Mouse (Mus musculus): ENCODE measurements around the gene Dusp7. TPM values are rescaled to one million over a fixed set of nuclear protein-coding genes. Genes with fewer than 3 reads are reported as not detected.

Gene Dusp7
- total RNA-seq, 2 experiments from 2014 or later = 15.0 to 41.9 TPM

- ATAC-seq (replicated peaks; ENCODE audit: poor library complexity) = no peak
Measured at GRCm38 (mm10) chr9:106353779-106354178, 14.7 kb upstream of the Dusp7 start.

DNA sequence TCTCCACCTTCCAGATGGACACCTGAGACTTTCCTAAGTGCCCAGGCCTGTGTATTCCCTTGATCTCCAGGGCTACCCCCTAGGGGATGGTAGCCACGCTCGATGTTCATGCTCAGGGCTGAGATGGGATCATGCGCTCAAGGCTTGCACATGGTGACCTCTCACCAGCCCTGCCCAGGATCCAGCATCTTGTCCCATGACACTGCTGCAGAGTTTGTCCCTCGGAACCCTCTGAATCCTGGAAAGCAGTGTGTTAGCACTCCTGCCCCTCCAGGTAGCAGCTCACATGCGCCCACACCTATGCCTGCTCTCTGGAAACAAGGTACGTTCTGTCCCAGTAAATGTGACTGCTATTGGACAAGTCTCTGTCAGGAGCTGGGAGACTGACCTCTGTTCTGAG lies 13.6 kb upstream of the Dusp7 start:
- ATAC-seq (replicated peaks; ENCODE audit: poor library complexity) = no peak

DNA sequence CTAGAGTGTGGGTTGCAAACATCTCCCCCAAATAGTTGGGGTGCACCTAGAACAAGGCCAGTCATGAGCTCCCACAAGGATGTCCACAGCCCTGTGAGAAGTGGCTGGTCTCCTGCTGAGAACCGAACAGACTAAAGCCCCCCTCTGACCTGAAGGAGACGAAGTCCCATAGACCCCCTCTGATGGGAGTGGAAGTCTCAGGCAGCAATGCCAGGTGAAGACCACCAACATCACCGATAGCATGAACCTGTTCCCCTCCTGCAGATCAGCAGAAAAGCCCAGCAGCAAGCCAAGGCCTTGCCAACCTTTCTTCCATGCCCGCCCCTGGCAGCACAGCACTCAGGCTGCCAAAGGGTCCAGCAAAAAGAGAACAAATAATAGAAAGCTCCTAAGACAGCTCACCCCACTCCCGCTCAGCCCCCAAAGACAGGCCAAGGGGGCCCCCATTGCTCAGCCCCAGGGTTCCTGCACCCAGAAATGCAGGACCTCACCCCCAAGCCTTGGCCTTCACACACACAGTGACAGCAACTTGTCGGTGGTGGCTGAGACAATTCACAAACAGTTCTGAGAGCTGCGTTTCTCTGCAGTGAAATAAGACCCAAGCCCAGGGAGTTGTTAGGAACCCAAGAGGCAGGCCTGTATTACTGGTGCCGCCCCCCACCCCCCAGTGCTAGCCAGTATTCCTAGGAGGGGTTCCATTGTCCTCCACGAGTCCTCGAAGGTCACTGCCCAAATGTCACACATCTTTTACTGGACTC lies 13.0 kb upstream of the Dusp7 start:
- ATAC-seq (replicated peaks; ENCODE audit: poor library complexity) = no peak

- no peak for ATAC-seq (replicated peaks; ENCODE audit: poor library complexity)
Measured at GRCm38 (mm10) chr9:106355975-106356286, 12.5 kb upstream of the Dusp7 start.

DNA sequence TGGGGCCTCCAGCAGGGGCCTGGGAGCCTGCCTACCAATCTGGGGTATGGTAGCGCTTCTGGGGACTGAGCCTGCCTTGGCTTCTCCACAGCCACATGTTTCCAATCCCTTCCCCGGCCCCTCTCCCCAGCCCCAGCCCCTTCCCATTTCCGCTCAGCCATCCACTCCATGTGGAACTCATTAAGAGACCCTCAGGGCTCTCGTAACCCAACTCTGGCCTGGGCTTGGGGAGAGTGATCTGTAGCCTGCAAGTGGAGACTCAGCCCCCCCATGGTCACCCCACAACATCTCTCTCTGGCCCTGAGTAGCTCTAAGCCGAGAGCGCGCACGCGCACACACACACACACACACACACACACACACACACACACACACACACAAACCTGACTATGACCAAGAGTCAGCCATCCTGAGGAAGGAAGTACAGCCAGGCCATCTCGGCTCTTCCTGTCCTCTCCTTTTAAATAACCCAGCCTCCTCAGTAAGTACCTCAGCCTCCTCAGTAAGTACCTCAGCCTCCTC lies 12.0 kb upstream of the Dusp7 start:
- 0 out of 2 replicates have a peak, but pooled peaks have one; percentile 21 for ATAC-seq (replicated peaks; ENCODE audit: poor library complexity)

- ATAC-seq (replicated peaks; ENCODE audit: poor library complexity) = no peak
Measured at GRCm38 (mm10) chr9:106357167-106357566, 11.3 kb upstream of the Dusp7 start.

- ATAC-seq (replicated peaks; ENCODE audit: poor library complexity) = no peak
Measured at GRCm38 (mm10) chr9:106359297-106359696, 9.1 kb upstream of the Dusp7 start.

DNA sequence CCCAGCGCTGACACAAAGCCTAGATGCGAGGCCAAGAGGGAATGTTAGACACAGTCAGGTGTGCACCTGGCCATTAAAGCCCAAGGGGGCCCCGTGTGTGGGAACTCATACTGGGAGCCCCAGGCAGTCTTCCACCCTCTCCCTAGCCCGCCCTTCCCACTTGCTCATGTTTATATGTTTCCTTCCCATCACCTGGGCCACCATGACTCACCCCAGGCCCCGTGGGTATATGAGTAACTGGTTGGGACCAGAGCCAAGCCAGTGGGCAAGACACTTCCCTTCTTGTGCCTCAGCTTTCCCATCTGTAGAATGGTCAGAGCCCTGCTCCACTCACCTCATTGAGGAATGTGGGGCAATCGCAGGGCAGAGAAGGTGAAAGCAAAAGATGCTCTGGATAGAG lies 7.3 kb upstream of the Dusp7 start:
- no peak for ATAC-seq (replicated peaks; ENCODE audit: poor library complexity)

- ATAC-seq (replicated peaks; ENCODE audit: poor library complexity) = no peak
Measured at GRCm38 (mm10) chr9:106365333-106365732, 3.1 kb upstream of the Dusp7 start.

GRCm38 (mm10) chr9:106366188-106366587 lies 2.2 kb upstream of the Dusp7 start:
- ATAC-seq (replicated peaks; ENCODE audit: poor library complexity) = no peak

DNA sequence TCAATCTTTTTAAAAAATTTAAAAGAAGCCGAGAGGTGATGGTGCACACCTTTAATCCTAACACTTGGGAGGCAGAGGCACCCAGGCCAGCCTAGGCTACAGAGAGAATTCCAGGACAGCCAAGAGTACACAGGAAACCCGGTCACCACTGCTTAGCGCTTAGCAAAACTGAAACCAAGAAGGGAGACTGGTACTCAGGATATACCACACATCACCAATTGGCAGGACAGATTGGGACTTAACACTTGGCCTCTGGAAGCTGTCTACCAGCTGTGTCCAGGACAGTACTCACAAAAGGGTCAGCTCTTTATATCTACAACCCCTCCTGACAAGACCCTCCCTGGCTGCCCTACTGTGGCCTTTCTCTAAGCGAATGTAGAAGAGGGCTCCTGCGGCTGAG lies 1.4 kb upstream of the Dusp7 start:
- ATAC-seq (replicated peaks; ENCODE audit: poor library complexity) = no peak

DNA sequence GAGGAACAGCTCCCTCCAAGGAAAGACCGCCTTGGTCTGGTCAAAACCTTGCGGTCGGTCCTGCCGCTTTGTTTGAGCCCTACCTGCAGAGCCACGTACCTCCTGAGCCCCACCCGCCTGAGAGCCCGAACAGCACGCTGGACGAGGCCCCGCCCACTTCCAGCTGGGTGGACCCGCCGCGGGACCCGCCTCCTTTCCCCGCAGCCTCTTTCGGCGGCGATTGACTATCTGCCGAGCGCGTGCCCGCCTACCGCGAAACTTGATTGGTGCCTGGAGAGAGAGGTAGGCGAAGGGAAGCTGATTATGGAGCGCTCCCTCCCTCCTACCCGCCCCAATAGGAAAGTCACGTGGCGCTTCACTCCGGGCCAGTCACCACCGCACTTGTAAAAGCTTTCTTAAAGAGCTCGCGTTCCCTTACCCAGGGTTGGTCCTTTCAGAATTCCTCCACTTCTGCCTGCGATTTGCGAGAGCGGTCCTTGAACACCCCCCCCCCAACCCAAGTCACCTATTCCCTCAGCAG lies 780 bp upstream of the Dusp7 start:
- ATAC-seq (replicated peaks; ENCODE audit: poor library complexity) = peak; percentile 84

DNA sequence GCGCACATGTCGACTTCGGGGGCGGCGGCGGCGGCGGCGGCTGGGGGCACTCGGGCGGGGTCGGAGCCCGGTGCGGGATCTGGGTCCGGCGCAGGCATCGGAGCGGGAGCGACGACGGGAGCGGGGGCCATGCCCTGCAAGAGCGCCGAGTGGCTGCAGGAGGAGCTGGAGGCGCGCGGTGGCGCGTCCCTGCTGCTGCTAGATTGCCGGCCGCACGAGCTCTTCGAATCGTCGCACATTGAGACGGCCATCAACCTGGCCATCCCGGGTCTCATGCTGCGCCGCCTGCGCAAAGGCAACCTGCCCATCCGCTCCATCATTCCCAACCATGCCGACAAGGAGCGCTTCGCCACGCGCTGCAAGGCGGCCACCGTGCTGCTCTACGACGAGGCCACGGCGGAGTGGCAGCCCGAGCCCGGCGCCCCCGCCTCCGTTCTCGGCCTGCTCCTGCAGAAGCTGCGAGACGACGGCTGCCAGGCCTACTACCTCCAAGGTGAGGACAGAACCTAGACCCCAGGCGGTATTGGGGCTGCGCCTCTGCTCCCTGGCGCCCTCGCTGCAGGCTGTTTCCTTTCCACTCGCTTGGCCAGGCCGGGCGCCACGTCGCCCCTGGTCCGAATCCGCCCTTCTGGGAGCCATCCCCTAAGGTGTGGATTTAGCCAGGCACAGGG lies 534 bp downstream of the Dusp7 start:
- peak; percentile 16; the same call in 1 of the 2 replicates for ATAC-seq (replicated peaks; ENCODE audit: poor library complexity)

DNA sequence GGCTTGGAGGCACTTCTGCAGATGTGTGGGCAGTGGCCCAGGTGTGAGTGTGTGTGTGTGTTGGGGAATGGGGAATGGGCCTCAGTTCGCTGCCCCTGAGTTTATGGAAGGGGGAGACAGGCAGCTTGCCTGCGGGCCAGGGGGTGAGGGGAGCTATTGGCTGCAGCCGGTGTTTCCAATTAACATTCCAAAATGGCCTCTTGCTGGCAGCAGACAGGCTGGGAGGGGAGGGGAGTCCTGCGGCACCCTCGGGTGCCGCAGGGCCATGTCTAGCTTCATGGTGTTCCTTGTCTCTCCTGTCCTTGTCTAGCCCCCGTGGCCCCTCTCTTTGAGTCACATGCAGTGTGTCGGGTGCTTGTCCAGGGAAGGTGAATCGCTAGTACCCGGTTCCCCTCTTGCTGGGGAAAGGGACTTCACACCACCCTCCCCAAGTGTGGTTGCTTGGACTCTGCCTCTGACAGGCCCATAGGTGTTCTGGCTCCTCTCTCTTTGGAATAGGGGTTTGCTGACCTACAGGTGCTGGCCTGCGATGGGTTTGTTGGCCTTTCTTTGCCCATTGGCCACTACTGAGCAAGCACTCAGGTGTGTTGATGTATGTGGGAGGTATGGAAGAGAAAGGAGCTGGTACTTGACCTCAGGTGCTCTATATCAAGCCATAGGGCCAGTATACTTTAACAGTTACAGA lies 1.5 kb downstream of the Dusp7 start:
- ATAC-seq (replicated peaks; ENCODE audit: poor library complexity) = no peak

DNA sequence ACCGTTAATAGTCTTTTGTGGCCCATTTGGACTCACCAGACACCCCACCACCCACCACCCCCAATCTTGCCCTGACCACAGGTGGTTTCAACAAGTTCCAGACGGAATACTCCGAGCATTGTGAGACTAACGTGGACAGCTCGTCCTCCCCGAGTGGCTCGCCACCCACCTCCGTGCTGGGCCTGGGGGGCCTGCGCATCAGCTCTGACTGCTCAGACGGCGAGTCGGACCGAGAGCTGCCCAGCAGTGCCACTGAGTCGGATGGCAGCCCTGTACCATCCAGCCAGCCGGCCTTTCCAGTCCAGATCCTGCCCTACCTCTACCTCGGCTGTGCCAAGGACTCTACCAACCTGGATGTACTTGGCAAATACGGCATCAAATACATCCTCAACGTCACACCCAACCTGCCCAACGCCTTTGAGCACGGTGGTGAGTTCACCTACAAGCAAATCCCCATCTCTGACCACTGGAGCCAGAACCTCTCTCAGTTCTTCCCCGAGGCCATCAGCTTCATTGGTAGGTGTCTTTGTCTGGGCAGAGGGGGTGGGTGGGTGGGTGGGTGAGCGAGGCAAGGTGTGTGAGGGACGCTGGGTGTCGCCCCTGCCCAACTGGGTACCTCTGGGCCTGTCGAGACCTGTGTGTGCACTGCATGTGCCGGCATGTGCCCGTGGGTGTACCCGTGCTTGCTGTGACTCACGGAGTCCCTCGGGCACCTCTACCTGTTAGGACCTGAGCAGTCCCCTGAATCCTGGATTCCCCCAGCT lies 2.4 kb downstream of the Dusp7 start:
- ATAC-seq (replicated peaks; ENCODE audit: poor library complexity) = no peak

DNA sequence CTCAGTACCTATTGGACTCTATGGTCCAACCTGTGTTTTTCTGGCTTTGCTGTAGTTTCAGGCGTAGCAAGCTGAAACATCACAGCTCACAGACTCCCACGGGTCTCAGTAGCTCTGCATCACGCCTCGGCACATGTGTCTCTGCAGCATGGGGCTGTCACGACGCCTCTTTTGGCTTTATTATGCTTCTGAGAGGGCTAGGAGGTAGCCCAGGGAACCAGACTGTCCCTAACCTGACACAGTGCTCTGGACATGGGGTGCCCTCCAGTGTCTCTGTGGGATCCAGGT lies 2.9 kb downstream of the Dusp7 start:
- ATAC-seq (replicated peaks; ENCODE audit: poor library complexity) = no peak

GRCm38 (mm10) chr9:106371776-106372175 lies 3.3 kb downstream of the Dusp7 start:
- ATAC-seq (replicated peaks; ENCODE audit: poor library complexity) = peak; percentile 28

- ATAC-seq (replicated peaks; ENCODE audit: poor library complexity) = no peak
Measured at GRCm38 (mm10) chr9:106372431-106373412, 4.3 kb downstream of the Dusp7 start.

- ATAC-seq (replicated peaks; ENCODE audit: poor library complexity) = no peak
Measured at GRCm38 (mm10) chr9:106373973-106374372, 5.5 kb downstream of the Dusp7 start.

GRCm38 (mm10) chr9:106377247-106377646 lies 8.8 kb downstream of the Dusp7 start:
- no peak for ATAC-seq (replicated peaks; ENCODE audit: poor library complexity)

Measured in megakaryocyte progenitor cell, adult 5-6 weeks (primary cell).